Mouse (Mus musculus): ENCODE measurements around the gene Il11ra1. TPM values are rescaled to one million over a fixed set of nuclear protein-coding genes. Genes with fewer than 3 reads are reported as not detected.
"Not testable (repeated sequence)": the region's sequence is repeated elsewhere in the genome, so short reads cannot be mapped to it uniquely, and the experiment has no call there.

Il11ra1 gene
- polyA plus RNA-seq, 1 experiment from 2014 or later: 128 TPM

GRCm38 (mm10) chr4:41781271-41781670, 81.5 kb downstream of the Il11ra1 start:
- not testable (repeated sequence) for H3K36me3 ChIP-seq (ENCODE audit: control insufficient read depth, insufficient read depth, low read length); H3K27ac ChIP-seq (ENCODE audit: low read depth, low read length); H3K4me3 ChIP-seq (ENCODE audit: low read depth, low read length); H3K4me2 ChIP-seq; H3K27me3 ChIP-seq (ENCODE audit: control insufficient read depth, insufficient read depth, low read length); H3K9ac ChIP-seq (ENCODE audit: low read depth, low read length); ATAC-seq (replicated peaks; ENCODE audit: insufficient number of reproducible peaks, low FRiP score, low TSS enrichment); H3K9me3 ChIP-seq (replicated peaks; ENCODE audit: control insufficient read depth, low read length); H3K4me1 ChIP-seq (ENCODE audit: control insufficient read depth, insufficient read depth, low read length)
- WGBS (ENCODE audit: insufficient replicate concordance): 23% methylated on average over 9 of the region's 9 CpGs

- H3K36me3 ChIP-seq (ENCODE audit: control insufficient read depth, insufficient read depth, low read length); H3K9me3 ChIP-seq (replicated peaks; ENCODE audit: control insufficient read depth, low read length); H3K27me3 ChIP-seq (ENCODE audit: control insufficient read depth, insufficient read depth, low read length); H3K4me1 ChIP-seq (ENCODE audit: control insufficient read depth, insufficient read depth, low read length); ATAC-seq (replicated peaks; ENCODE audit: insufficient number of reproducible peaks, low FRiP score, low TSS enrichment); H3K27ac ChIP-seq (ENCODE audit: low read depth, low read length); H3K9ac ChIP-seq (ENCODE audit: low read depth, low read length); H3K4me3 ChIP-seq (ENCODE audit: low read depth, low read length): not testable (repeated sequence)
- peak overlapping the region; percentile 46 for H3K4me2 ChIP-seq
- whole genome bisulfite sequencing (ENCODE audit: insufficient replicate concordance): 14% methylated on average over 14 of the region's 21 CpGs
Observed at GRCm38 (mm10) chr4:41781748-41782485, 82.1 kb downstream of the Il11ra1 start.

GRCm38 (mm10) chr4:41782711-41783110, 82.9 kb downstream of the Il11ra1 start:
- not testable (repeated sequence) for H3K4me1 ChIP-seq (ENCODE audit: control insufficient read depth, insufficient read depth, low read length); ATAC-seq (replicated peaks; ENCODE audit: insufficient number of reproducible peaks, low FRiP score, low TSS enrichment); H3K4me3 ChIP-seq (ENCODE audit: low read depth, low read length); H3K27me3 ChIP-seq (ENCODE audit: control insufficient read depth, insufficient read depth, low read length); H3K4me2 ChIP-seq; H3K27ac ChIP-seq (ENCODE audit: low read depth, low read length); H3K9me3 ChIP-seq (replicated peaks; ENCODE audit: control insufficient read depth, low read length); H3K36me3 ChIP-seq (ENCODE audit: control insufficient read depth, insufficient read depth, low read length); H3K9ac ChIP-seq (ENCODE audit: low read depth, low read length)
- 49% methylated on average over 4 of the region's 4 CpGs for WGBS (ENCODE audit: insufficient replicate concordance)

GRCm38 (mm10) chr4:41783197-41783596, 83.4 kb downstream of the Il11ra1 start:
- H3K27ac ChIP-seq (ENCODE audit: low read depth, low read length); H3K9me3 ChIP-seq (replicated peaks; ENCODE audit: control insufficient read depth, low read length); H3K27me3 ChIP-seq (ENCODE audit: control insufficient read depth, insufficient read depth, low read length); H3K4me3 ChIP-seq (ENCODE audit: low read depth, low read length); ATAC-seq (replicated peaks; ENCODE audit: insufficient number of reproducible peaks, low FRiP score, low TSS enrichment); H3K4me1 ChIP-seq (ENCODE audit: control insufficient read depth, insufficient read depth, low read length); H3K4me2 ChIP-seq; H3K9ac ChIP-seq (ENCODE audit: low read depth, low read length); H3K36me3 ChIP-seq (ENCODE audit: control insufficient read depth, insufficient read depth, low read length): not testable (repeated sequence)
- 59% methylated on average over 3 of the region's 3 CpGs for whole genome bisulfite sequencing (ENCODE audit: insufficient replicate concordance)

Other genes starting within 250 kb of the Il11ra1 start
- 3.7 and 6.6 TPM in 2 replicates for gene Kif24, start 235.1 kb upstream of the Il11ra1 start, polyA plus RNA-seq (2014; fragmentation: Nextera tagmentation; extraction: Ambion mirVana)
- 45.0 and 46.4 TPM in 2 replicates for gene Nudt2, start 234.8 kb upstream of the Il11ra1 start, polyA plus RNA-seq (2014; fragmentation: Nextera tagmentation; extraction: Ambion mirVana)
- gene AI464131, start 196.9 kb upstream of the Il11ra1 start, polyA plus RNA-seq (2014; fragmentation: Nextera tagmentation; extraction: Ambion mirVana): 2.9 and 3.2 TPM in 2 replicates
- gene 1110017D15Rik, start 182.7 kb upstream of the Il11ra1 start, polyA plus RNA-seq (2014; fragmentation: Nextera tagmentation; extraction: Ambion mirVana): not detected in 2 replicates
- gene Fam219a, start 130.5 kb upstream of the Il11ra1 start, polyA plus RNA-seq (2014; fragmentation: Nextera tagmentation; extraction: Ambion mirVana): 1.5 and 1.8 TPM in 2 replicates
- 1.2 TPM in 2 replicates for gene Dnaic1, start 130.2 kb upstream of the Il11ra1 start, polyA plus RNA-seq (2014; fragmentation: Nextera tagmentation; extraction: Ambion mirVana)
- 4.1 and 4.7 TPM in 2 replicates for gene Enho, start 59.7 kb upstream of the Il11ra1 start, polyA plus RNA-seq (2014; fragmentation: Nextera tagmentation; extraction: Ambion mirVana)
- gene Cntfr, start 2.9 kb upstream of the Il11ra1 start, polyA plus RNA-seq (2014; fragmentation: Nextera tagmentation; extraction: Ambion mirVana): 4.1 and 4.3 TPM in 2 replicates
- 50.2 and 51.6 TPM in 2 replicates for gene Rpp25l, start 13.5 kb downstream of the Il11ra1 start, polyA plus RNA-seq (2014; fragmentation: Nextera tagmentation; extraction: Ambion mirVana)
- gene Dctn3, start 23.2 kb downstream of the Il11ra1 start, polyA plus RNA-seq (2014; fragmentation: Nextera tagmentation; extraction: Ambion mirVana): 120 and 126 TPM in 2 replicates
- not detected in 2 replicates for gene Arid3c, start 31.2 kb downstream of the Il11ra1 start, polyA plus RNA-seq (2014; fragmentation: Nextera tagmentation; extraction: Ambion mirVana)
- gene Galt, start 55.2 kb downstream of the Il11ra1 start, polyA plus RNA-seq (2014; fragmentation: Nextera tagmentation; extraction: Ambion mirVana): 63.1 and 65.1 TPM in 2 replicates
- 69.9 and 76.8 TPM in 2 replicates for gene Sigmar1, start 56.2 kb downstream of the Il11ra1 start, polyA plus RNA-seq (2014; fragmentation: Nextera tagmentation; extraction: Ambion mirVana)
- gene Ccl27a, start 74.3 kb downstream of the Il11ra1 start, polyA plus RNA-seq (2014; fragmentation: Nextera tagmentation; extraction: Ambion mirVana): 42.6 and 42.7 TPM in 2 replicates
- gene Gm21541, start 203.6 kb downstream of the Il11ra1 start, polyA plus RNA-seq (2014; fragmentation: Nextera tagmentation; extraction: Ambion mirVana): not detected in 2 replicates
- gene Gm20878, start 241.6 kb downstream of the Il11ra1 start, polyA plus RNA-seq (2014; fragmentation: Nextera tagmentation; extraction: Ambion mirVana): 0.83 and 1.9 TPM in 2 replicates